Mouse (Mus musculus): Measurements from ENCODE around the gene Dnah17. TPM values are rescaled to one million over a fixed set of nuclear protein-coding genes. Genes with fewer than 3 reads are reported as not detected.

Gene Dnah17
- total RNA-seq, 2 experiments from 2014 or later: 0.02 to 0.08 TPM

GRCm38 (mm10) chr11:118102838-118103237 lies 27.6 kb downstream of the Dnah17 start:
- DNase-seq (ENCODE audit: extremely low spot score in 1 of 2, low spot score in 2 of 2): peak; percentile 60 to 87
- intact Hi-C loops (cut with DNase I): loop anchor here (5.0 kb wide), 1 partner anchor 119 kb away; no protein-coding TSS in a partner anchor

GRCm38 (mm10) chr11:118101133-118101532 lies 29.3 kb downstream of the Dnah17 start:
- no peak for DNase-seq (ENCODE audit: extremely low spot score in 1 of 2, low spot score in 2 of 2)
- intact Hi-C loops (cut with DNase I): loop anchor here (5.0 kb wide), 1 partner anchor 121 kb away; no protein-coding TSS in a partner anchor

- no peak for DNase-seq (ENCODE audit: extremely low spot score in 1 of 2, low spot score in 2 of 2)
- intact Hi-C loops (cut with DNase I): no loop called here
Observed at GRCm38 (mm10) chr11:118096736-118097135, 33.7 kb downstream of the Dnah17 start.

GRCm38 (mm10) chr11:118095004-118095403 lies 35.4 kb downstream of the Dnah17 start:
- intact Hi-C loops (cut with DNase I): no loop called here
- no peak for DNase-seq (ENCODE audit: extremely low spot score in 1 of 2, low spot score in 2 of 2)

- intact Hi-C loops (cut with DNase I): loop anchor here (5.0 kb wide), 1 partner anchor 126 kb away; no protein-coding TSS in a partner anchor
- no peak for DNase-seq (ENCODE audit: extremely low spot score in 1 of 2, low spot score in 2 of 2)
Observed at GRCm38 (mm10) chr11:118091002-118091670, 39.3 kb downstream of the Dnah17 start.

GRCm38 (mm10) chr11:118088896-118089295 lies 41.5 kb downstream of the Dnah17 start:
- intact Hi-C loops (cut with DNase I): loop anchor here (10.0 kb wide), 1 partner anchor 316 kb away; the partner anchor contains the start of gene Lgals3bp
- no peak for DNase-seq (ENCODE audit: extremely low spot score in 1 of 2, low spot score in 2 of 2)

DNA sequence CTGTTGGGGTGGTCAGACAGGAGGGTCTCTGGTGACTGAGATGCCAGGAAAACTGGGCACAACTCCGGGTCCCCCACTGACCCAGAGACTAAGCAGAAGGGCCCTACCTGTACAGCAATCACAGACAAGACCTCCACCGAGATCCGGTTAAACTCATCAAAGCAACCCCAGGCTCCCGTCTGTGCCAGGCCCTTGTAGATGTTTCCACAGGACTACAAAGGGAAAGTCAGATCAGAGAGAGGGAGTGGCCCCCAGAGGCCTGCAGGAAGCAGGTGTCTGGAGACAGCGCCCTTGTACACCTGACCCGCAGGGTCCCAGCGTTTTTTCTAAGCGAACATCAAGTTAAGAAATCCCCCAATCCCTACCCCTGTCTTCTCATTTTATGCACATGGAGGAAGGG lies 44.5 kb downstream of the Dnah17 start:
- intact Hi-C loops (cut with DNase I): loop anchor here (10.0 kb wide), 1 partner anchor 319 kb away; the partner anchor contains the start of gene Lgals3bp
- DNase-seq (ENCODE audit: extremely low spot score in 1 of 2, low spot score in 2 of 2): no peak

GRCm38 (mm10) chr11:118085176-118085575 lies 45.3 kb downstream of the Dnah17 start:
- intact Hi-C loops (cut with DNase I): loop anchor here (10.0 kb wide), 1 partner anchor 320 kb away; the partner anchor contains the start of gene Lgals3bp

GRCm38 (mm10) chr11:118084266-118084665 lies 46.2 kb downstream of the Dnah17 start:
- intact Hi-C loops (cut with DNase I): loop anchor here (10.0 kb wide), 1 partner anchor 321 kb away; the partner anchor contains the start of gene Lgals3bp
- DNase-seq (ENCODE audit: extremely low spot score in 1 of 2, low spot score in 2 of 2): no peak

More at GRCm38 (mm10) chr11:118085176-118085575, 45.3 kb downstream of the Dnah17 start:
- no peak for DNase-seq (ENCODE audit: extremely low spot score in 1 of 2, low spot score in 2 of 2)

DNA sequence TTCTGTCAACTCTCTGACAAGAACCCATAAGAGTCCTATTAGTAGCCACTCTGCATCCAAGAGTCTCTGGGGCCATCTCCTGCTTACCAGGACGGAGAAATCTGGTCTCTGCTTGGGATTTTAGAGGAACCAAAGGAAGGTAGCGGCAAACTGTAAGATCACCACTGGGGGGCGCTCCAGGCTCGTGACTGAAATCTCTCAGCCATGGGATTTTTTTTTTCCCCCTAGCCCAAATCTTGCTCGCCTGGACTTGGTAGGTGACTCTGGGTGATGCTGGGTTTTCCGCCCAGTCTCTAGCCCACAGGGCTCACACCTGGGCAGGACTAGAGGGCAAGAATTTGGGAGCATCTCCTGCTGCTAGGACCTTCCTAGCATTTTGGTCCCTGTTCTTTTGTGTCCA lies 46.6 kb downstream of the Dnah17 start:
- intact Hi-C loops (cut with DNase I): loop anchor here (10.0 kb wide), 1 partner anchor 321 kb away; the partner anchor contains the start of gene Lgals3bp
- DNase-seq (ENCODE audit: extremely low spot score in 1 of 2, low spot score in 2 of 2): peak; percentile 64 to 78

DNA sequence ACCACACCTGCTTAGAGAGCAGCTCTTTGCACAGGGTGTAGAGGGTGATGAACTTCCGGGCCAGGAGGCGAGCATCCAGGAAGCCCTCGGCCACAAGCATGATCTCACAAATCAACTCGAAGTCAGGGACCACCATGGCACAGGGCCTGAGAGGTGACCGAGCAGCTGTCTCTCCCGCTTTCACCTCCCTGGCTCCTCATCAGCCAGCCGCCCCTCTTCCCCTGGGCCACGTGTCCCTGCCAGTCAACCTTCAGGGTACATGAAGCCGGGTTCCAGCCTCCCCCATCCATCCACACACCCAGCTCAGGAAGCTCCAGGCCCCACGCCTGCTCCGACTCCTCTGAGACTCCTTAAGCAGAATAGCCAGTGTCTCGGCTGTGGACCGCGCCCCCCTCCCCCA lies 48.1 kb downstream of the Dnah17 start:
- DNase-seq (ENCODE audit: extremely low spot score in 1 of 2, low spot score in 2 of 2): no peak
- intact Hi-C loops (cut with DNase I): loop anchor here (10.0 kb wide), 1 partner anchor 323 kb away; the partner anchor contains the start of gene Lgals3bp

- DNase-seq (ENCODE audit: extremely low spot score in 1 of 2, low spot score in 2 of 2): no peak
- intact Hi-C loops (cut with DNase I): loop anchor here (10.0 kb wide), 1 partner anchor 325 kb away; the partner anchor contains the start of gene Lgals3bp
Observed at GRCm38 (mm10) chr11:118079750-118080149, 50.7 kb downstream of the Dnah17 start.

- no peak for DNase-seq (ENCODE audit: extremely low spot score in 1 of 2, low spot score in 2 of 2)
- intact Hi-C loops (cut with DNase I): no loop called here
Observed at GRCm38 (mm10) chr11:118076929-118077328, 53.5 kb downstream of the Dnah17 start.

DNA sequence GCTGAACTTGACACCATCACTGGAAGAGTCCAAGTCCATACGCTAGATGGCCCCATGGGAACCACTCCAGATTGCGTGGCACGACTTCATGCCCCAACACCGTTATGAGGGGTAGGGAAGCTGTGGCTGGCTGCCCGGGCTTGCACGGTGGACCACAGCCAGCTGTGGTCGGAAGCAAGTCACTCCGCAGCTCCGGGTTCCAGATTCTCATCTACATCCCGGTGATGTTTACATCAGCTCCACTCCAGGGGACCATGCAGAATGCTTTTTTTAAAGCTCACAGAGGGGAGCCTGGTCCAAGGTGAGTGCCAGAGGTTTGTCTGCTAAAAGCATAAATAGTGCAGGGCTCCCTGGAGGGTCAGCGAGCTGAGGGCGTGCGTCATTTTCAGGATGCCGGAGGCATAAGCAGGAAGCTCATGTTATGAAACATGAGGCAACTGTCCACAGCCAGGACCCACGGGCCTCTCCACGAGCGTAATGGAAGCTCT lies 55.4 kb downstream of the Dnah17 start:
- DNase-seq (ENCODE audit: extremely low spot score in 1 of 2, low spot score in 2 of 2): peak in 1 of 2 experiments; percentile 77
- intact Hi-C loops (cut with DNase I): no loop called here

GRCm38 (mm10) chr11:118071227-118071912 lies 59.1 kb downstream of the Dnah17 start:
- DNase-seq (ENCODE audit: extremely low spot score in 1 of 2, low spot score in 2 of 2): no peak
- intact Hi-C loops (cut with DNase I): no loop called here

DNA sequence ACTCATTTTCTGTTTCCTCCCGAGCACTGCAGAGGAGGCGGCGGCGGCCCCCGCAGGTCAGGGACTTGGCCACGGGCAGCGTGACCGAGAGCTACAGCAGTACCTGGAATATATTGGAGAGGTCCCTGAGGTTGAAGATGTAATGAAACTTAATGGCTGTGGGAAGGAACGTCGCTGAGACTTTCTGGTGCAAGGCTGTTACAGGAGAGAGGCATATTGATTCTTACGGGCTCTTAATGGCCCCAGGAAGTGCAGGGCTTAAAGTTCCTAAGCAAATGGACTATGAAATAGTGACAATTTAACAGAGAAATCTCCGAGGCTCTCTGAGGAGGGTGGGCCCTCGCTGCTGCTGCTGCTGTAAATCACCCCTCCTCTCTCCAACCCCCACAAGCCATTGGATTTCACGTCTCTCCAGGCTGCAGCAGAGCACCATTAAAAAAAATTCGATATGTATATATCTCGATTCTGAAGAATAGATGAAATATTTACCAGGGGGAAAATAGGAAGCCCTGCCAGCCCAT lies 61.6 kb downstream of the Dnah17 start:
- intact Hi-C loops (cut with DNase I): no loop called here
- no peak for DNase-seq (ENCODE audit: extremely low spot score in 1 of 2, low spot score in 2 of 2)

DNA sequence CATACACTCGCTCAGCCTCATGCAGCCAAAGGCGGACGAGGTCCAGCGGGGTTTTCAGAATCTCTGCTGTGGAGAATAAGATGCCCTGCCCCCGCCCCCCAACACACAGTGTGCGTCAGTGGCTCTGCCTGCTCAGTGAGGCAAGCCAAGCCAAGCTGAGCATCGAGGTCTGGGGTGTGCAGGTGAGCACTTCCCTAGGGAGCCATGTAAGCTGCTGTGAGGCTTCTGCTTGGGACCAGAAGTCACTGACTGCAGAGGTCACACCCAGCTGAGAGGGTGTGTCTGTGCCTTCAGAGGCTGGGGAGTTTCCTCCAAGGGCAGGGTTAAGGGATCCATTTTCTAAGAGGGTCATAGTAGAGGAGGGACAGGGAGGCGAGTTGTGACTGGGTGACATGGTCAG lies 62.8 kb downstream of the Dnah17 start:
- no peak for DNase-seq (ENCODE audit: extremely low spot score in 1 of 2, low spot score in 2 of 2)
- intact Hi-C loops (cut with DNase I): no loop called here

DNA sequence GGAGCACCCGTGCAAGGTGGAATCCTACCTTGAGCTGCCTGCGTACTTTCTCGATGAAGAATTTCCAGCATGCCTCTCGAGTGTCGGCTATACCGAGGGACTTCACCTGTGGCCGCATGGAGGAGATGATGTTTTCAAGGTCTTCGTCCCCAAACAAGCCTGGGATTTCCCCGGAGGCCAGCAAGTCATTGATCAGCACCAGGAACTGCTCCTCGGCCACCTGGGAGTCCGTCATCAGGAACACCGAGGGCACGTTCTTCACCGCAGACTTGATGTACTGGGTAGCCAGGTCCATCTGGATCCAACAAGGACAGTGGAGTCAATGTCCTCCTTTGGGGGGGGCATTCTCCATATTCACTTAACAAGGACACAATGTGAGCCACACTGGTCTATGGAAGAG lies 70.4 kb downstream of the Dnah17 start:
- intact Hi-C loops (cut with DNase I): no loop called here
- DNase-seq (ENCODE audit: extremely low spot score in 1 of 2, low spot score in 2 of 2): no peak

GRCm38 (mm10) chr11:118058872-118059271 lies 71.6 kb downstream of the Dnah17 start:
- no peak for DNase-seq (ENCODE audit: extremely low spot score in 1 of 2, low spot score in 2 of 2)

More at GRCm38 (mm10) chr11:118058872-118059271, 71.6 kb downstream of the Dnah17 start:
- intact Hi-C loops (cut with DNase I): no loop called here
